Mouse (Mus musculus) intestine, embryonic 16.5 days (tissue): ENCODE measurements around the gene Hist1h4c. TPM values are rescaled to one million over a fixed set of nuclear protein-coding genes. Genes with fewer than 3 reads are reported as not detected.

Experiments used
- ATAC-seq: fragments of 200-750 bp; cut with Nextera tagmentation; 2 replicates; pipeline ENCODE4 v1.8.0; 2017; ENCODE audit warnings: moderate TSS enrichment, moderate library complexity
- H3K27ac ChIP-seq: fragments of 300-500 bp; sonication (generic); 2 replicates; pipeline ENCODE4 v1.5.1; 2014; ENCODE audit warnings: mild to moderate bottlenecking, low read length
- H3K27me3 ChIP-seq: fragments of 300-500 bp; sonication (generic); replicated peaks from 2 replicates; pipeline ENCODE4 v1.6.1; 2014; ENCODE audit warnings: low read length, control low read depth, mixed read lengths; ENCODE audit not compliant: control insufficient read depth, insufficient read depth
- H3K36me3 ChIP-seq: fragments of 300-500 bp; sonication (generic); 2 replicates; pipeline ENCODE4 v1.6.1; 2014; ENCODE audit warnings: low read length, control low read depth; ENCODE audit not compliant: control insufficient read depth, insufficient read depth
- H3K4me1 ChIP-seq: fragments of 300-500 bp; sonication (generic); 2 replicates; pipeline ENCODE4 v1.6.1; 2014; ENCODE audit warnings: low read length, control low read depth, mixed read lengths; ENCODE audit not compliant: control insufficient read depth, insufficient read depth
- H3K4me2 ChIP-seq: fragments of 300-500 bp; sonication (generic); 2 replicates; pipeline ENCODE4 v1.6.1; 2014; ENCODE audit warnings: low read depth, low read length, control low read depth
- H3K4me3 ChIP-seq: fragments of 300-500 bp; sonication (generic); 2 replicates; pipeline ENCODE4 v1.5.1; 2014; ENCODE audit warnings: mild to moderate bottlenecking, low read length
- H3K9ac ChIP-seq: fragments of 300-500 bp; sonication (generic); 2 replicates; pipeline ENCODE4 v1.6.1; 2014; ENCODE audit warnings: low read depth, low read length
- H3K9me3 ChIP-seq: fragments of 300-500 bp; sonication (generic); 2 replicates; pipeline ENCODE4 v1.6.1; 2016; ENCODE audit warnings: low read length, control low read depth; ENCODE audit not compliant: control insufficient read depth
- WGBS: fragments of 180-500 bp; shearing (Covaris S2); extraction: QIAGEN DNeasy Blood & Tissue Kit; methylation state at CpG from one replicate; pipeline ENCODE4 v1.1.7; 2014; 5-methylcytosine and 5-hydroxymethylcytosine counted together
- polyA plus RNA-seq: library from polyadenylated mRNA; unstranded; fragments of >200 nt; fragmentation: Nextera tagmentation; extraction: Ambion mirVana; gene quantifications from 2 replicates; pipeline ENCODE4 v1.2.1, GENCODE M21; 2015

Hist1h4c gene
- polyA plus RNA-seq, 1 experiment from 2014 or later, result 3.1 TPM

DNA sequence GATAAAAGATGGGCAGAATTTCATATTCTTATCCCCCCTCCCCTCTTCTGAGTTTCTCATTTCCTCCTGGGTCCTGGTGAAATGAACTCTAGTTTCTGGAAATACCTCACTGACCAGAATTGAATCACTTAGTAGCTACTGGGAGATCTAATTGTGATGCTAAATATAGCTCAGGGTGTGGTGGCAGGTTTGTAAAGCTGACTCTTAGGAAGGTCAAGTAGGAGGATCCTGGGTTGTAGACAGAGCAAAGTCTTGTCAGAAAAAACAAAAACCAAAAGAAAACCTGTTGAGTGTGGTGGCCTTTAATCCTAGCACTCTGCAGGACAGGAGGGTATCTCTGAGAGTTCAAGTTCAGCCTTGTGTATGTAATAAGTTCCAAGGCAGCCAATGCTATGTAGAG is 43.8 kb upstream of the Hist1h4c start:
- H3K4me3 ChIP-seq, result no peak overlapping the region
- H3K27ac ChIP-seq, result peak overlapping the region; percentile 45; the same call in 1 of the 2 replicates
- no peak overlapping the region for H3K4me2 ChIP-seq
- no peaks in the 10 kb centered on the region for H3K9me3 ChIP-seq
- H3K27me3 ChIP-seq, result no peaks in the 10 kb centered on the region
- H3K36me3 ChIP-seq, result no peaks in the 10 kb centered on the region
- ATAC-seq, result no peak
- no peak overlapping the region; the same call in 1 of the 2 replicates for H3K9ac ChIP-seq
- H3K4me1 ChIP-seq, result peaks cover 6% of the 10 kb centered on the region

DNA sequence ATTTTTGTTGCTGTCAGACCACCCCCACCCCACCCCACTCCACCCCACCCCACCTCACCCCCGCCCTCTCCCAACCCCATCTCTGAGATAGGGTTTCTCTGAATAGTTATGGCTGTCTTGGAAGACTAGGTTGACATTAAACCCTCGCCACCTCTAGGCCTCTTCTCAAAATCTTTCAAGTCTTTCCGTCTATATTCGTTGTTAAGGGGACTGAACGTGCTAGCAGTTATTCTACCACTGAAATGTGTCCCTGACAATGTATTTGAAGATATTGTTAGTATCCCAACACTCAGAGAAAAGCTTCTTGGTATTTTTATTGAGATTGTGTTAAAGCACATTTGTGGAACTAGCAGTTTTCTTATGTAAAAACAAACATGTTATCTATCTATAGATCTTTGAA is 42.7 kb upstream of the Hist1h4c start:
- peaks cover 5% of the 10 kb centered on the region for H3K4me1 ChIP-seq
- no peaks in the 10 kb centered on the region for H3K9me3 ChIP-seq
- ATAC-seq, result no peak
- no peaks in the 10 kb centered on the region for H3K36me3 ChIP-seq
- 70% methylated on average over 5 of the region's 5 CpGs for WGBS
- H3K4me2 ChIP-seq, result peak overlapping the region; percentile 91
- no peak overlapping the region for H3K9ac ChIP-seq
- H3K27ac ChIP-seq, result no peak overlapping the region
- H3K4me3 ChIP-seq, result peak overlapping the region; percentile 61; the same call in 1 of the 2 replicates
- H3K27me3 ChIP-seq, result no peaks in the 10 kb centered on the region

DNA sequence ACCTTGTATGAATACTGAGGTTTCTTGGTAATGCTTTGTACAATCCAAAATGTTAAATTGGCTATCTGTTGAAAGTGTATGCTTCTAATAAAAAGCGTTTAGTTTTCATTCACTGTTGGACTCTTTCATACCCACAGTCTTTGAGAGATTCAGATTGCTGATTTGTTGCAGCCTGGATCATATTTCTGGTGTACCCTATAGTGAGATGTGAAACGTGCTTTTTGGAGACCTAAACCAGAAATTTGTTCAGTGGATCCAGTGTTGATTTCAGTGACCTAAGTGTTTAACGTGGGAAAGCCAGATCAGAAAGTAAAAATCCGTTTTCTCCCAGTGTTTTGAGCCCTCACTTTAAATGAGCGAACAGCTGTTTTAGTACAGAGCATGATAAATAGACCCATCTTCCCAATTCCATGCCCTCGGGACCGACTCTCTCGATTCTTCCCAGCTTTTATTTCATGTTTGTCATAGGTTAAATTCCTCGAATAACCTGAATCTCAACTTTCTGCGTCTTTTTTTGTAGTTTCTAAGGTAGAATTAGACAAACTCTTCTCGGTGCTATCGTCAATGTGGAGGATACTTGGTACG is 42.1 kb upstream of the Hist1h4c start:
- peaks cover 5% of the 10 kb centered on the region for H3K4me1 ChIP-seq
- no peaks in the 10 kb centered on the region for H3K36me3 ChIP-seq
- H3K27me3 ChIP-seq, result no peaks in the 10 kb centered on the region
- ATAC-seq, result no peak
- no peaks in the 10 kb centered on the region for H3K9me3 ChIP-seq
- WGBS, result 15% methylated on average over 13 of the region's 13 CpGs
- H3K4me2 ChIP-seq, result peak overlapping the region; percentile 91
- H3K4me3 ChIP-seq, result peak overlapping the region; percentile 61
- peak overlapping the region; percentile 99 for H3K27ac ChIP-seq
- H3K9ac ChIP-seq, result peak overlapping the region; percentile 94

DNA sequence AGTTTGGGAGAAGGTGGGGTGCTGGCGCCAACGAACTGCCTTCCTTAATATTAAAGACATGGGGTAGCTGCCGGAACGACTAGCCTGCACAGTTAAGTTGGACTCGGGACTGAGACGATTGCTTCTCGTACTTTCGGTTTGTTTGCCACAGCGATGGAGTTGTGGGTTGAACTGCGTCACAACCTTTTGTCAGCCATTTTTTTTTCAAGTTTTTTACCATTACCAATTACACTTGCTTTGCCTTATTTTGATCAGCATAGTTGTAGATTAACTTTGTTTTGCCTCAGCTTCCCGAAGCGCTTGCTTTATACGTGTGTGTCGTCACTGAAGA is 41.6 kb upstream of the Hist1h4c start:
- Histone ChIP-seq H3K9ac (peak overlapping the region; percentile 94), H3K27ac (peak overlapping the region; percentile 99), H3K9me3 (no peaks in the 10 kb centered on the region), H3K4me1 (peaks cover 5% of the 10 kb centered on the region), H3K36me3 (no peaks in the 10 kb centered on the region), H3K27me3 (no peaks in the 10 kb centered on the region), H3K4me3 (peak overlapping the region; percentile 61), H3K4me2 (peak overlapping the region; percentile 91)
- WGBS, result under 1% methylated on average over 14 of the region's 14 CpGs
- no peak for ATAC-seq

DNA sequence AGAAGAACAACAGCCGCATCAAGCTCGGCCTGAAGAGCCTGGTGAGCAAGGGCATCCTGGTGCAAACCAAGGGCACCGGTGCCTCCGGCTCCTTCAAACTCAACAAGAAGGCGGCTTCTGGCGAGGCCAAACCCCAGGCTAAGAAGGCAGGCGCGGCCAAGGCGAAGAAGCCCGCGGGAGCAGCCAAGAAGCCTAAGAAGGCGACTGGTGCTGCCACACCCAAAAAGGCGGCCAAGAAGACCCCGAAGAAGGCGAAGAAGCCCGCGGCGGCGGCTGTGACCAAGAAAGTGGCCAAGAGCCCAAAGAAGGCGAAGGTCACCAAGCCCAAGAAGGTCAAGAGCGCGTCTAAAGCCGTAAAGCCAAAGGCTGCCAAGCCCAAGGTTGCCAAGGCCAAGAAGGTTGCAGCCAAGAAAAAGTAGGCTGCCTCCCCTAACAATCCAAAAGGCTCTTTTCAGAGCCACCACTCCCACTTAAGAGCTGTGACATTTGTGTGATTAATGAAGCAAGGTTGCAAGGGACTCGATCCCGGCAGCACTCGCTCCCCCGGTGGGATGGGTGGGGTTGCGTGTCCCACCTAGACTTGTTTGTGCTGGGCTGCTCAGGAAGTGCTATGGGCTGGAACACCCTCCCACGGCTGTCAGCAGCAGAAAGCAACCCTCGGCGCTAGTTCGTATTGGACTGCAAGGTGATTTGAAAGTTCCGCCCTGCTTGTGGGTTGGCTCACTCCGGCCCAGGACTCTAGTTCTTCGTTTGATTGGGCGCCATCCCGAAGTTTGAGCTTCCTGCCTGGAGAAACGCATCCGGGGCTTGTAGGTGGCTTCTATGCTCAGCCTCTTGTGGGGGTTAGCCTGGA is 41.0 kb upstream of the Hist1h4c start:
- Histone ChIP-seq H3K27ac (peak overlapping the region; percentile 99), H3K4me3 (peak overlapping the region; percentile 61), H3K4me1 (peaks cover 5% of the 10 kb centered on the region), H3K9me3 (no peaks in the 10 kb centered on the region), H3K27me3 (no peaks in the 10 kb centered on the region), H3K36me3 (no peaks in the 10 kb centered on the region), H3K9ac (peak overlapping the region; percentile 94), H3K4me2 (peak overlapping the region; percentile 91)
- peak; percentile 91 for ATAC-seq
- WGBS, result under 1% methylated on average over 39 of the region's 39 CpGs

DNA sequence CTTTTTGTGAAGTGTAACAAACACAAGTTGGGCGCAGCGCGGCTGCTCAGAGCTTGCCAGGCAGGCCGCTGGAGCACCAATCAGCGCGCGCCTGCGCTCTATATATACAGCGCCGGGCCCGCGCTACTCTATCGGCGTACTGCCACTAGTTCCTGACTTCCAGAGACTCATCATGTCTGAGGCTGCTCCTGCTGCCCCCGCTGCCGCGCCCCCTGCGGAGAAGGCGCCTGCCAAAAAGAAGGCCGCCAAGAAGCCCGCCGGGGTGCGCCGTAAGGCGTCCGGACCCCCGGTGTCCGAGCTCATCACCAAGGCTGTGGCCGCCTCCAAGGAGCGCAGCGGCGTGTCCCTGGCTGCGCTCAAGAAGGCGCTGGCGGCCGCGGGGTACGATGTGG is 40.4 kb upstream of the Hist1h4c start, which contains the start of gene Hist1h1c:
Gene Hist1h1c (plus strand): TSS at position 132 of the 392 bp plus-strand sequence.
- ATAC-seq, result peak; percentile 88

DNA sequence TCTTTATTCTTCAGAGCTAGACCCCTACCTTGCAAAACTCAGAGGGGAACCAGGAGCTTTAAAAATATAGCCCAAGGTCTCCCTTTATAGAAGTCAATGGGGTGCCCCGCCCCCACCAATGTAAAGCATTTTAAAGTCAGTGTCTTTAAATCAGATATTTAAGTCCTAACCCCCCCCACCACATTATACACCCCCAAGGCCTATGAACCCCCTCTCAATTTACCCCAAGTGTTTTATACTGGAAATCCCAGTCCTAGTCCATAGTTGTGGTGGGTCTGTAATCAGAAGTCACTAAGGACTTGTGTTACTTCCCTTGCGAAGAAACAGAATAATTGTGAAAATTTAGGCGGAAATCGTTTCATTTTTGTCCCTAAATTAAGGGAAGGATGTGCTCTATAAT is 39.8 kb upstream of the Hist1h4c start:
- Histone ChIP-seq H3K27ac (peak overlapping the region; percentile 99), H3K27me3 (no peaks in the 10 kb centered on the region), H3K4me3 (peak overlapping the region; percentile 61), H3K4me1 (peaks cover 5% of the 10 kb centered on the region; the same call in 1 of the 2 replicates), H3K9ac (peak overlapping the region; percentile 94), H3K36me3 (no peaks in the 10 kb centered on the region), H3K9me3 (no peaks in the 10 kb centered on the region), H3K4me2 (peak overlapping the region; percentile 91; the same call in 1 of the 2 replicates)
- WGBS, result 22% methylated on average over 4 of the region's 4 CpGs
- no peak for ATAC-seq

More for the DNA sequence above, 40.4 kb upstream of the Hist1h4c start, which contains the start of gene Hist1h1c:
- under 1% methylated on average over 27 of the region's 38 CpGs for WGBS
- Histone ChIP-seq H3K4me2 (peak within 1 kb of the TSS; percentile 91), H3K4me1 (peaks cover 5% of the 10 kb centered on the region; the same call in 1 of the 2 replicates), H3K27me3 (no peaks in the 10 kb centered on the region), H3K9ac (peak within 1 kb of the TSS; percentile 94), H3K27ac (peak within 1 kb of the TSS; percentile 99), H3K36me3 (no peaks in the 10 kb centered on the region), H3K4me3 (peak within 1 kb of the TSS; percentile 61), H3K9me3 (no peaks in the 10 kb centered on the region)

DNA sequence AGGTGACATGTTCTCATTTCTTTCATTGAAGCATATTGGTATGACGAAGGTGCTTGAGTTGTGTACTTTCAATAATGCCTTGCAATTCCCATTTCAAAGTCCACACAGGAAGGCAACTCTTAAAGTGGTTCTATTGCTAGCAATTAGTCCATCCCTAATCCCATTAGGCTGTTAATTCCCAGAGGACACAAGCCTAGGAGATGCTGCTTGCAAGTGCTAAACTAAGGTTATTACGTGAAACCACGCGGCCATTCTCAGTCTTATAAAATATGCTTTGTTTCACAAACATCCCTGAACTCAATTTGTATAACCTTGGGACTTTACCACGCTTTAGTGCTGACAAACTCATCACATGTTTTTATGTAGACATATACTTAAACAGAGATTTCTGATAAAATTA is 38.8 kb upstream of the Hist1h4c start:
- ATAC-seq, result no peak
- Histone ChIP-seq H3K36me3 (no peaks in the 10 kb centered on the region), H3K9ac (no peak overlapping the region), H3K9me3 (no peaks in the 10 kb centered on the region), H3K4me1 (peaks cover 5% of the 10 kb centered on the region; the same call in 1 of the 2 replicates), H3K27ac (no peak overlapping the region), H3K4me3 (no peak overlapping the region), H3K4me2 (no peak overlapping the region), H3K27me3 (no peaks in the 10 kb centered on the region)
- WGBS, result 87% methylated on average over 5 of the region's 5 CpGs

DNA sequence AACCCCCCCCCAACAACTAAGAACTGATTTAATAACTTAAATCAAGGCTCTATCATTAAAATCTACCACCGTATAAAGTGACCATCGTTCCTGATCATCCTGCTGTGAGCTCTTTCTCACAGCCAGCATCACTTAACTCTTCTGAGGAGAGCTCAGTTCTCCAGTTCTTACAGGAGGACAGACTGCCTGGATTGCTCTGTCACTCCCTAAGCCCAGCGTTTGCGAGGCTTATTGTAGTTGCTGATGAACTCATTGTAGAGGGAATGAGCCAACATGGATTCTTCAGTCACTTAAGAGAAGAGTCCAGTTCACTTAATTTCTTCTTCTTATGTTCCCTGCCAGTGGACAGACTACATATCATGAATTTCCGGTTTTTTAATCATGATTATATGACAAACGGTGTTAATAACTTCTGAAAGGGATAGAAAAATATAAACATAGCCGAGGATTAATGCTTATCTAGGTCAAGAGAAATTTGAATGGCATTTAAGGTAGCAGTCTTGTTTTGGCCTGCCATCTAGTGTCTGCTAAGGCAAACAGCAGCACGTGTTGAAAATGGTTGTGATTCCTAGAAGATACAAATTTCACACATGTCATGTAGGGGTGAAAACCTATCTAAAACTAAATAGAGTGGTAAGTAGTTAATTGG is 34.0 kb upstream of the Hist1h4c start:
- no peak overlapping the region for H3K27ac ChIP-seq
- H3K27me3 ChIP-seq, result no peaks in the 10 kb centered on the region
- H3K9me3 ChIP-seq, result no peaks in the 10 kb centered on the region
- no peak for ATAC-seq
- no peak overlapping the region for H3K4me3 ChIP-seq
- H3K36me3 ChIP-seq, result no peaks in the 10 kb centered on the region
- WGBS, result 23% methylated on average over 8 of the region's 8 CpGs
- no peak overlapping the region for H3K9ac ChIP-seq
- no peaks in the 10 kb centered on the region for H3K4me1 ChIP-seq
- H3K4me2 ChIP-seq, result no peak overlapping the region
